In the genomic region with DNA sequence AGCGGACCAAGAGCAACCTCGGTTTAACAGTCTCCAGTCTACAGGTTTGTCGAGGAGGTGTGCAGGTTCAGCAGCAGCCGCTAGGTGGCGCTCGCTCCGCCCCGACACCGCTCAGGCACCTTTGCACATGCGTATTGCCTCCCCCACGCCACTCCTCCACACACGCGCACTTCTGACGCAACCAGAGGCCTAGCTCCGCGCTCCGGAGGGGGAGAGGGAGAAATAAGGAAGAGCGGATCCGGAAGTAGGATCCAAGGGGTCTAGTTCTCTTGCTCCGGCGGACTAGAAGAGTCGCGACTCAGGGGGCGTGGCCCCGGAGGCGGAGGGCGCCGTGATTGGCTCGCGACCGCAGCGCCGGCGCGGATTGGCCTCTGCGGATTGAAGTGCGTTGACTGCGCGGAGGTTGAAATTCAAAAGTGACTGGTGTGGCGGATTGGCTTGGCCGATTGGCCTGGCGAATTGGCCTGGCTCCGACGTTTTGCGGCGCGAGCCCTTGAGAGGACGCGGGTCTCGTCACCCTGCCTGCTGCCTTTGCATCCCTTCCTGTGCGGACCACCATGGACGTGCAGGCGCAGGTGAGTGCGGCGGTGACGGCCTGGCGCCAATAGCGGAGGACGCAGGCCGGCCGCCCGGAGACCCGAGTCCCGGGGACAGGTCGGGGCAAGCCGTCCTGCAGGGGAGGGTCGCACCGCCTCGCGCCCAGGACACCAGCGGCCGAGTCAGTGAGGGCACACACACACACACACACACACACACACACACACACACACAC, we compare ENCODE assay signal across 8 mouse cellular contexts. TPM values are rescaled to one million over a fixed set of nuclear protein-coding genes. Genes with fewer than 3 reads are reported as not detected.
DNase-seq lines count a peak whose midpoint lies in the region; ATAC-seq and TF ChIP-seq lines count a peak whose summit lies in the region.

A gene (plus strand): TSS at position 381 of the 772 bp plus-strand sequence.

- H3K9ac ChIP-seq in embryonic facial prominence, embryonic 15.5 days = peak within 1 kb of the TSS; percentile 59
- peak within 1 kb of the TSS; percentile 60 for H3K9ac ChIP-seq in limb, embryonic 14.5 days (ENCODE audit: low read depth, low read length, severe bottlenecking)
- no peak within 1 kb of the TSS for H3K9ac ChIP-seq in midbrain, postnatal 0 days (replicated peaks; ENCODE audit: low read length, poor library complexity, severe bottlenecking)

- peak within 1 kb of the TSS; percentile 68 for H3K27ac ChIP-seq in bone marrow, adult 2 months (ENCODE audit: control insufficient read depth, insufficient read depth, low read depth, low read length, poor library complexity)
- peak within 1 kb of the TSS; percentile 66 for H3K27ac ChIP-seq in embryonic facial prominence, embryonic 15.5 days (replicated peaks)
- H3K27ac ChIP-seq in limb, embryonic 14.5 days (replicated peaks; ENCODE audit: low read depth, low read length) = no peak within 1 kb of the TSS
- H3K27ac ChIP-seq in midbrain, postnatal 0 days (ENCODE audit: low read depth, low read length) = no peak within 1 kb of the TSS

- peak; percentile 99 for DNase-seq in 416B (ENCODE audit: low read depth)
- peak; percentile 99 for DNase-seq in heart, adult 8-10 months (ENCODE audit: low spot score)
- DNase-seq in kidney, adult 9 months = peak; percentile 100
- peak; percentile 99 for DNase-seq in limb, embryonic 14.5 days (ENCODE audit: low spot score)
- DNase-seq in midbrain, postnatal 0 days (ENCODE audit: low spot score) = peak; percentile 99
- DNase-seq in spleen, postnatal 14 days (ENCODE audit: low spot score in 2 of 2) = peak; percentile 97 to 98

- whole genome bisulfite sequencing in bone marrow, adult 2 months = under 1% methylated on average over 69 of the region's 72 CpGs
- under 1% methylated on average over 64 of the region's 72 CpGs for WGBS in embryonic facial prominence, embryonic 15.5 days
- WGBS in limb, embryonic 14.5 days = 3% methylated on average over 68 of the region's 72 CpGs
- under 1% methylated on average over 71 of the region's 72 CpGs for WGBS in midbrain, postnatal 0 days

- H3K9me3 ChIP-seq in embryonic facial prominence, embryonic 15.5 days (replicated peaks) = no peaks in the 10 kb centered on the region
- no peaks in the 10 kb centered on the region for H3K9me3 ChIP-seq in limb, embryonic 14.5 days (ENCODE audit: control insufficient read depth, low read length)
- no peaks in the 10 kb centered on the region for H3K9me3 ChIP-seq in midbrain, postnatal 0 days (ENCODE audit: low read length)

- peak within 1 kb of the TSS; percentile 76 for H3K4me2 ChIP-seq in embryonic facial prominence, embryonic 15.5 days (replicated peaks)
- H3K4me2 ChIP-seq in limb, embryonic 14.5 days (replicated peaks; ENCODE audit: low read depth, low read length, severe bottlenecking) = peak within 1 kb of the TSS; percentile 57
- peak within 1 kb of the TSS; percentile 59 for H3K4me2 ChIP-seq in midbrain, postnatal 0 days (ENCODE audit: low read depth, low read length, poor library complexity, severe bottlenecking)

- peak; percentile 100 for ATAC-seq in embryonic facial prominence, embryonic 15.5 days (ENCODE audit: insufficient number of reproducible peaks, low FRiP score, low TSS enrichment, low read depth)
- ATAC-seq in limb, embryonic 14.5 days (ENCODE audit: low FRiP score, low read depth) = peak; percentile 99
- peak; percentile 99 for ATAC-seq in midbrain, postnatal 0 days (ENCODE audit: low FRiP score)

- H3K36me3 ChIP-seq in embryonic facial prominence, embryonic 15.5 days = peaks cover 6% of the 10 kb centered on the region; the same call in 1 of the 2 replicates
- peaks cover 8% of the 10 kb centered on the region for H3K36me3 ChIP-seq in limb, embryonic 14.5 days (ENCODE audit: control insufficient read depth, insufficient read depth, low read length)
- H3K36me3 ChIP-seq in midbrain, postnatal 0 days (ENCODE audit: insufficient read depth, low read length) = no peaks in the 10 kb centered on the region

- TF ChIP-seq CTCF in bone marrow, adult 2 months (IDR thresholded peaks at IDR 0.05; ENCODE audit: control insufficient read depth, insufficient read depth, low read length) = peak; percentile 100
- TF ChIP-seq CTCF in midbrain, postnatal 0 days (IDR thresholded peaks at IDR 0.05) = peak; percentile 100

- no peaks in the 10 kb centered on the region for H3K4me1 ChIP-seq in bone marrow, adult 2 months (ENCODE audit: control insufficient read depth, insufficient read depth, low read length)
- peaks cover 12% of the 10 kb centered on the region; the same call in 1 of the 2 replicates for H3K4me1 ChIP-seq in embryonic facial prominence, embryonic 15.5 days
- no peaks in the 10 kb centered on the region for H3K4me1 ChIP-seq in limb, embryonic 14.5 days (ENCODE audit: control insufficient read depth, insufficient read depth, low read length)
- no peaks in the 10 kb centered on the region for H3K4me1 ChIP-seq in midbrain, postnatal 0 days (ENCODE audit: insufficient read depth, low read length)

- TF ChIP-seq POLR2A in bone marrow, adult 2 months (IDR thresholded peaks at IDR 0.05; ENCODE audit: borderline replicate concordance, control insufficient read depth, low read depth, low read length) = peak; percentile 74; the same call in 1 of the 2 replicates
- 0 out of 2 replicates have a peak, but pooled peaks have one; percentile 34 for TF ChIP-seq POLR2A in limb, embryonic 14.5 days (IDR thresholded peaks at IDR 0.05; ENCODE audit: borderline replicate concordance, extremely low read depth, insufficient read depth, insufficient read length)

- no peaks in the 10 kb centered on the region for H3K27me3 ChIP-seq in embryonic facial prominence, embryonic 15.5 days
- no peaks in the 10 kb centered on the region for H3K27me3 ChIP-seq in limb, embryonic 14.5 days (ENCODE audit: control insufficient read depth, insufficient read depth, low read length)
- H3K27me3 ChIP-seq in midbrain, postnatal 0 days (ENCODE audit: insufficient read depth, low read length) = no peaks in the 10 kb centered on the region

- H3K4me3 ChIP-seq in bone marrow, adult 2 months (replicated peaks; ENCODE audit: control insufficient read depth, low read depth, low read length) = peak within 1 kb of the TSS; percentile 95
- H3K4me3 ChIP-seq in embryonic facial prominence, embryonic 15.5 days (replicated peaks) = peak within 1 kb of the TSS; percentile 76
- H3K4me3 ChIP-seq in limb, embryonic 14.5 days (replicated peaks; ENCODE audit: low read length) = peak within 1 kb of the TSS; percentile 60
- peak within 1 kb of the TSS; percentile 57 for H3K4me3 ChIP-seq in midbrain, postnatal 0 days (ENCODE audit: low read depth, low read length)

RNA-seq across cellular contexts. Expression of the gene that starts here (rescaled TPM):
- polyA plus RNA-seq in bone marrow, adult 2 months (2011; ENCODE audit: insufficient read depth, insufficient read length, low replicate concordance, missing spikeins) = 30.8 and 50.8 TPM in 2 replicates
- polyA plus RNA-seq in embryonic facial prominence, embryonic 15.5 days (2015; fragmentation: Nextera tagmentation; extraction: Ambion mirVana) = 6.5 and 7.4 TPM in 2 replicates
- total RNA-seq in heart, adult 8-10 months (2022) = under 1 TPM; 0.29 to 0.81 (median 0.48) TPM
- polyA plus RNA-seq in limb, embryonic 14.5 days (2012; rRNA removed) = 23.7 TPM in 2 replicates
- polyA plus RNA-seq in limb, embryonic 14.5 days (2014; fragmentation: Nextera tagmentation; extraction: Ambion mirVana) = 4.9 and 5.9 TPM in 2 replicates
- 1.9 and 4.7 TPM in 2 replicates for total RNA-seq in midbrain, postnatal 0 days (2014; rRNA removed)
- 1.6 and 1.9 TPM in 2 replicates for polyA plus RNA-seq in midbrain, postnatal 0 days (2015; fragmentation: Nextera tagmentation; extraction: Ambion mirVana)

Comparison
In these comparisons a context has a peak if more than half of its experiments do, and no peak if none do; other contexts are left out.
1. Peak in DNase-seq in heart, adult 8-10 months; RNA of the gene not detected or under 1 TPM.
2. H3K27ac ChIP-seq: peak in bone marrow, adult 2 months (single experiment) and embryonic facial prominence, embryonic 15.5 days (single experiment); none in limb, embryonic 14.5 days (single experiment) and midbrain, postnatal 0 days (single experiment).
3. Peak in every context shown above with its lines, with median percentiles within 50 percentile points of each other: DNase-seq, H3K4me3 ChIP-seq, ATAC-seq and H3K4me2 ChIP-seq.